Mouse (Mus musculus) ES-E14 (cell line): ENCODE results near the gene Gm10972. TPM values are rescaled to one million over a fixed set of nuclear protein-coding genes. Genes with fewer than 3 reads are reported as not detected.
"Not testable (repeated sequence)": the region's sequence is repeated elsewhere in the genome, so short reads cannot be mapped to it uniquely, and the experiment has no call there.

Experiments used
- DNase-seq: peaks from one replicate; pipeline ENCODE4 v3.0.0-alpha.2; 2013; ENCODE audit warnings: low read depth, low spot score
- H3K27ac ChIP-seq: 2 replicates; pipeline ENCODE4 v1.5.1; 2012; ENCODE audit warnings: low read depth, mild to moderate bottlenecking, low read length, moderate library complexity, mixed read lengths; ENCODE audit not compliant: poor library complexity, insufficient read depth, severe bottlenecking
- H3K36me3 ChIP-seq: 2 replicates; pipeline ENCODE4 v1.6.1; 2012; ENCODE audit warnings: mild to moderate bottlenecking, low read length, moderate library complexity, mixed read lengths; ENCODE audit not compliant: control insufficient read depth, poor library complexity, insufficient read depth, severe bottlenecking
- H3K4me1 ChIP-seq, 2 experiments: fragments of 150-350 bp in 1 of 2; sonication (generic) in 1 of 2; 2 replicates each; pipeline ENCODE4 v1.6.1; 2012; ENCODE audit warnings: low read length in 2 of 2, mild to moderate bottlenecking in 1 of 2, mixed read lengths in 1 of 2; ENCODE audit not compliant: control insufficient read depth in 2 of 2, insufficient read depth in 2 of 2, poor library complexity in 1 of 2
- H3K4me3 ChIP-seq, 2 experiments: fragments of 150-350 bp in 1 of 2; sonication (generic) in 1 of 2; 2 replicates each; pipeline ENCODE4 v1.5.1; 2012; ENCODE audit warnings: low read length in 2 of 2, low read depth in 1 of 2, mild to moderate bottlenecking in 1 of 2, mixed read lengths in 1 of 2; ENCODE audit not compliant: insufficient read depth in 1 of 2, poor library complexity in 1 of 2, severe bottlenecking in 1 of 2
- H3K9ac ChIP-seq: 2 replicates; pipeline ENCODE4 v1.6.1; 2012; ENCODE audit warnings: low read depth, mild to moderate bottlenecking, low read length, mixed read lengths; ENCODE audit not compliant: poor library complexity, insufficient read depth, severe bottlenecking
- H3K9me3 ChIP-seq: fragments of 150-350 bp; sonication (generic); 2 replicates; pipeline ENCODE4 v1.6.1; 2012; ENCODE audit warnings: low read depth, mild to moderate bottlenecking, low read length; ENCODE audit not compliant: control insufficient read depth, insufficient read depth
- CHD2 ChIP-seq: IDR thresholded peaks from 2 replicates; pipeline ENCODE4 v1.6.1; 2014; ENCODE audit warnings: mild to moderate bottlenecking, low read depth, low read length, inconsistent platforms
- HCFC1 ChIP-seq: IDR thresholded peaks from 2 replicates; pipeline ENCODE4 v1.6.1; 2012; ENCODE audit warnings: low read length, inconsistent platforms, borderline replicate concordance; ENCODE audit not compliant: insufficient read depth
- MAFK ChIP-seq: IDR thresholded peaks from 2 replicates; pipeline ENCODE4 v1.6.1; 2014; ENCODE audit warnings: mild to moderate bottlenecking, low read depth, low read length, inconsistent platforms; ENCODE audit not compliant: insufficient read depth
- ZC3H11A ChIP-seq: IDR thresholded peaks from 2 replicates; pipeline ENCODE4 v1.6.1; 2012; ENCODE audit warnings: low read depth, mild to moderate bottlenecking, inconsistent platforms, low read length, borderline replicate concordance
- ZNF384 ChIP-seq: IDR thresholded peaks from 2 replicates; pipeline ENCODE4 v1.6.1; 2012; ENCODE audit warnings: low read depth, low read length, inconsistent platforms
- in situ Hi-C, 2 experiments: fragments of 600-800 bp; cut with MboI; formaldehyde crosslinking; loops; one replicate each; pipeline ENCODE4 v1.15.1; 2025; ENCODE audit warnings: low sequenced_read_pairs in 2 of 2, inconsistent platforms in 1 of 2; ENCODE audit not compliant: unreplicated experiment in 2 of 2
- total RNA-seq: library from RNA; depleted of rRNA; stranded (reverse); fragments of 300-350 nt; gene quantifications from 2 replicates; pipeline ENCODE4 v1.2.3, GENCODE M21; 2012

Gm10972 gene
- total RNA-seq, 1 experiment, result not detected

- Histone ChIP-seq H3K9me3 (no peaks in the 10 kb centered on the region), H3K4me3 (no peak overlapping the region), H3K36me3 (no peaks in the 10 kb centered on the region; the same call in 1 of the 2 replicates), H3K27ac (no peak overlapping the region), H3K4me1 (no peaks in the 10 kb centered on the region), H3K9ac (no peak overlapping the region)
- TF ChIP-seq CHD2 (no peak), ZC3H11A (no peak), ZNF384 (no peak), MAFK (no peak), HCFC1 (no peak)
- in situ Hi-C loops, result no loop called here
- DNase-seq, result no peak
Observed at GRCm38 (mm10) chr3:94624281-94624680, 18.6 kb upstream of the Gm10972 start.

- Histone ChIP-seq H3K4me1 (no peaks in the 10 kb centered on the region), H3K27ac (no peak overlapping the region), H3K9ac (no peak overlapping the region), H3K4me3 (no peak overlapping the region), H3K9me3 (no peaks in the 10 kb centered on the region), H3K36me3 (no peaks in the 10 kb centered on the region; the same call in 1 of the 2 replicates)
- no peak for DNase-seq
- TF ChIP-seq ZNF384 (no peak), HCFC1 (no peak), ZC3H11A (no peak), CHD2 (no peak), MAFK (no peak)
- in situ Hi-C loops, result no loop called here
Observed at GRCm38 (mm10) chr3:94628712-94629111, 14.2 kb upstream of the Gm10972 start.

GRCm38 (mm10) chr3:94629876-94630275 is 13.0 kb upstream of the Gm10972 start:
- Histone ChIP-seq H3K9ac (no peak overlapping the region), H3K36me3 (no peaks in the 10 kb centered on the region; the same call in 1 of the 2 replicates)
- TF ChIP-seq MAFK (no peak), ZC3H11A (no peak), HCFC1 (no peak), ZNF384 (no peak)

GRCm38 (mm10) chr3:94648755-94649590 is 6.1 kb downstream of the Gm10972 start:
- no peak for DNase-seq
- Histone ChIP-seq H3K4me3 (no peak overlapping the region), H3K27ac (no peak overlapping the region), H3K9ac (no peak overlapping the region), H3K9me3 (no peaks in the 10 kb centered on the region), H3K4me1 (no peaks in the 10 kb centered on the region; a peak in 1 of 4 replicates), H3K36me3 (no peaks in the 10 kb centered on the region)
- in situ Hi-C loops, result no loop called here
- no peak for TF ChIP-seq MAFK
- no peak for TF ChIP-seq CHD2
- no peak for TF ChIP-seq ZNF384
- no peak for TF ChIP-seq ZC3H11A
- TF ChIP-seq HCFC1, result no peak

More at GRCm38 (mm10) chr3:94629876-94630275, 13.0 kb upstream of the Gm10972 start:
- no peaks in the 10 kb centered on the region for H3K4me1 ChIP-seq
- no peak overlapping the region for H3K4me3 ChIP-seq
- in situ Hi-C loops, result no loop called here
- DNase-seq, result no peak
- H3K9me3 ChIP-seq, result no peaks in the 10 kb centered on the region
- H3K27ac ChIP-seq, result no peak overlapping the region

GRCm38 (mm10) chr3:94650409-94650808 is 7.5 kb downstream of the Gm10972 start:
- Histone ChIP-seq H3K4me3 (no peak overlapping the region), H3K27ac (no peak overlapping the region), H3K4me1 (no peaks in the 10 kb centered on the region; a peak in 1 of 4 replicates), H3K9ac (no peak overlapping the region), H3K36me3 (no peaks in the 10 kb centered on the region), H3K9me3 (no peaks in the 10 kb centered on the region)
- TF ChIP-seq ZNF384, result no peak
- no peak for TF ChIP-seq CHD2
- TF ChIP-seq ZC3H11A, result no peak
- TF ChIP-seq MAFK, result no peak
- TF ChIP-seq HCFC1, result no peak
- no peak for DNase-seq
- in situ Hi-C loops, result no loop called here

GRCm38 (mm10) chr3:94653967-94654366 is 11.1 kb downstream of the Gm10972 start:
- H3K4me3 ChIP-seq, H3K4me1 ChIP-seq, H3K36me3 ChIP-seq, DNase-seq, H3K9me3 ChIP-seq, in situ Hi-C loops, H3K9ac ChIP-seq, H3K27ac ChIP-seq: not testable (repeated sequence)
